Mouse (Mus musculus) colon, adult 2 months (tissue): ENCODE measurements around the gene Hist1h3e. TPM values are rescaled to one million over a fixed set of nuclear protein-coding genes. Genes with fewer than 3 reads are reported as not detected.

Experiments used
- polyA plus RNA-seq: library from polyadenylated mRNA; depleted of rRNA; stranded (reverse); fragments of >200 nt; gene quantifications from 2 replicates; pipeline ENCODE4 v1.2.3, GENCODE M21; 2012; rRNA removed

Hist1h3e gene
- polyA plus RNA-seq, 1 experiment: 32.1 TPM

Other genes starting within 250 kb of the Hist1h3e start
- gene Zfp322a, start 193.2 kb downstream of the Hist1h3e start, polyA plus RNA-seq: 0.49 and 0.74 TPM in 2 replicates
- gene Abt1, start 138.5 kb downstream of the Hist1h3e start, polyA plus RNA-seq: 1.9 and 2.0 TPM in 2 replicates
- 1.8 and 2.3 TPM in 2 replicates for gene Btn1a1, start 96.5 kb downstream of the Hist1h3e start, polyA plus RNA-seq
- not detected in 2 replicates for gene Btn2a2, start 73.5 kb downstream of the Hist1h3e start, polyA plus RNA-seq
- 42.2 and 63.4 TPM in 2 replicates for gene Hist1h4h, start 31.3 kb downstream of the Hist1h3e start, polyA plus RNA-seq
- 245 and 289 TPM in 2 replicates for gene Hist1h2af, start 28.5 kb downstream of the Hist1h3e start, polyA plus RNA-seq
- gene Hist1h3g, start 26.9 kb downstream of the Hist1h3e start, polyA plus RNA-seq: 23.2 and 33.2 TPM in 2 replicates
- gene Hist1h2bh, start 19.0 kb downstream of the Hist1h3e start, polyA plus RNA-seq: 4.9 and 5.3 TPM in 2 replicates
- gene Hist1h3f, start 18.3 kb downstream of the Hist1h3e start, polyA plus RNA-seq: 5.0 and 6.7 TPM in 2 replicates
- 13.1 and 22.8 TPM in 2 replicates for gene Hist1h4f, start 10.7 kb downstream of the Hist1h3e start, polyA plus RNA-seq
- 0.45 and 0.47 TPM in 2 replicates for gene Hist1h1d, start 9.1 kb downstream of the Hist1h3e start, polyA plus RNA-seq
- gene Hist1h2ae, start 8.9 kb upstream of the Hist1h3e start, polyA plus RNA-seq: 15.1 and 16.2 TPM in 2 replicates
- 49.0 and 58.2 TPM in 2 replicates for gene Hist1h2bg, start 9.0 kb upstream of the Hist1h3e start, polyA plus RNA-seq
- gene Hist1h2bf, start 11.8 kb upstream of the Hist1h3e start, polyA plus RNA-seq: 11.4 and 19.0 TPM in 2 replicates
- gene Hist1h2ad, start 12.0 kb upstream of the Hist1h3e start, polyA plus RNA-seq: 6.9 and 11.5 TPM in 2 replicates
- 13.8 and 18.8 TPM in 2 replicates for gene Hist1h3d, start 13.4 kb upstream of the Hist1h3e start, polyA plus RNA-seq
- gene Hist1h4d, start 19.2 kb upstream of the Hist1h3e start, polyA plus RNA-seq: 12.3 and 14.7 TPM in 2 replicates
- gene Hist1h2be, start 58.8 kb upstream of the Hist1h3e start, polyA plus RNA-seq: 3.1 and 3.3 TPM in 2 replicates
- 3.2 and 3.9 TPM in 2 replicates for gene Hist1h1e, start 60.2 kb upstream of the Hist1h3e start, polyA plus RNA-seq
- 2.4 and 3.8 TPM in 2 replicates for gene Hist1h2ac, start 121.6 kb upstream of the Hist1h3e start, polyA plus RNA-seq
- 410 and 605 TPM in 2 replicates for gene Hist1h2bc, start 121.8 kb upstream of the Hist1h3e start, polyA plus RNA-seq
- gene Hist1h1t, start 133.4 kb upstream of the Hist1h3e start, polyA plus RNA-seq: not detected in 2 replicates
- 20.7 and 21.2 TPM in 2 replicates for gene Hist1h4c, start 136.1 kb upstream of the Hist1h3e start, polyA plus RNA-seq
- gene Hfe, start 148.5 kb upstream of the Hist1h3e start, polyA plus RNA-seq: 9.4 and 10.3 TPM in 2 replicates
- gene Hist1h1c, start 176.4 kb upstream of the Hist1h3e start, polyA plus RNA-seq: 204 and 212 TPM in 2 replicates
- gene Hist1h3c, start 183.2 kb upstream of the Hist1h3e start, polyA plus RNA-seq: 23.6 and 30.3 TPM in 2 replicates
- 12.8 and 18.4 TPM in 2 replicates for gene Hist1h2bb, start 184.4 kb upstream of the Hist1h3e start, polyA plus RNA-seq
- gene Hist1h2ab, start 188.8 kb upstream of the Hist1h3e start, polyA plus RNA-seq: 23.5 and 25.9 TPM in 2 replicates
- 26.4 and 32.0 TPM in 2 replicates for gene Hist1h3b, start 189.9 kb upstream of the Hist1h3e start, polyA plus RNA-seq
- gene Hist1h4b, start 194.6 kb upstream of the Hist1h3e start, polyA plus RNA-seq: 20.0 and 20.8 TPM in 2 replicates
- gene Hist1h4a, start 198.9 kb upstream of the Hist1h3e start, polyA plus RNA-seq: 15.5 and 15.9 TPM in 2 replicates
- gene Hist1h3a, start 200.0 kb upstream of the Hist1h3e start, polyA plus RNA-seq: 23.6 and 24.8 TPM in 2 replicates
- gene Hist1h1a, start 201.3 kb upstream of the Hist1h3e start, polyA plus RNA-seq: 1.1 and 1.4 TPM in 2 replicates
- 0.12 and 0.14 TPM in 2 replicates for gene Trim38, start 207.5 kb upstream of the Hist1h3e start, polyA plus RNA-seq
- 0.36 and 0.59 TPM in 2 replicates for gene Slc17a2, start 244.6 kb upstream of the Hist1h3e start, polyA plus RNA-seq